Comparison of ENCODE assay signal across 8 mouse cellular contexts in the genomic region with DNA sequence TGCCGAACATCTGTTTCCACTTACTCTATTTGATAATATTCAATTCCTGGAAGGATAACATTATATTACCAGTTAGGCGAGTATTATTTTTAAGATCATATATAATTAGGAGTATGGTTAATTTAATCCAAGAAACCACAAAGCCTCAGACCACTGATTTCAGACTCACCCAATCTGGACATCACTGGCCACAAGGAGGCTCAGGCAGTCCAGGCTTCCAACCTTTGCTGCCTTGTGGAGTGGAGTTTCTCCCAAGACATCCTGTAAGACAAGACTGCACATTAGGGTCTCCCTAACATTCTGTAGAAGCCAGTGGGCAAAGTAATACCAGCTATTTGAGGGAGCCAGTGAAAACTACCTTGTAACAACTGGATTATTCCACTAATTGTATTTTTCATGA. TPM values are rescaled to one million over a fixed set of nuclear protein-coding genes. Genes with fewer than 3 reads are reported as not detected.
DNase-seq lines count a peak whose midpoint lies in the region; ATAC-seq and TF ChIP-seq lines count a peak whose summit lies in the region.
"Had no signal": no experiment of that assay in that cellular context is flagged by ENCODE, and none has a peak within 500 bp of the region (broad histone marks: within the 10 kb centered on the region; RNA-seq: fewer than 3 reads in every experiment).

No protein-coding gene starts in this region.

- no peak for DNase-seq in kidney, adult 2 months
- no peak for DNase-seq in kidney, adult 9 months
- peak; percentile 28 for DNase-seq in 416B (ENCODE audit: low read depth)
- no peak for DNase-seq in G1E (ENCODE audit: low spot score)
- no peak for DNase-seq in urinary bladder, adult 18-20 months (ENCODE audit: low spot score in 2 of 2)
- no peak for DNase-seq in yolk sac, embryonic 10.5 days (ENCODE audit: low spot score)
- DNase-seq: spleen, adult 18-20 months had no signal

- H3K9me3 ChIP-seq in G1E (replicated peaks): no peaks in the 10 kb centered on the region
- H3K9me3 ChIP-seq in limb, embryonic 15.5 days: no peaks in the 10 kb centered on the region

- H3K9ac ChIP-seq in limb, embryonic 15.5 days: no peak overlapping the region

- H3K36me3 ChIP-seq in kidney, adult 2 months (ENCODE audit: control insufficient read depth, insufficient read depth, low read length): peaks cover 5% of the 10 kb centered on the region; the same call in 1 of the 2 replicates
- peaks cover 41% of the 10 kb centered on the region for H3K36me3 ChIP-seq in G1E (replicated peaks)
- peaks cover 27% of the 10 kb centered on the region for H3K36me3 ChIP-seq in limb, embryonic 15.5 days

- TF ChIP-seq CTCF in kidney, adult 2 months (conservative IDR thresholded peaks at IDR 0.05; ENCODE audit: insufficient read depth, insufficient read length, low read depth, low read length): peak; percentile 26; the same call in 1 of the 2 replicates
- TF ChIP-seq CTCF in G1E (IDR thresholded peaks at IDR 0.05; ENCODE audit: low read depth, low read length): no peak

- peaks cover 7% of the 10 kb centered on the region; the same call in 1 of the 2 replicates for H3K4me1 ChIP-seq in kidney, adult 2 months (ENCODE audit: control insufficient read depth, insufficient read depth, low read length)
- peaks cover 40% of the 10 kb centered on the region for H3K4me1 ChIP-seq in G1E (ENCODE audit: insufficient read depth, low read depth, low read length)
- H3K4me1 ChIP-seq in limb, embryonic 15.5 days: peaks cover 8% of the 10 kb centered on the region

- H3K27ac ChIP-seq in kidney, adult 2 months (ENCODE audit: insufficient read depth, low read depth, low read length): no peak overlapping the region
- H3K27ac ChIP-seq in limb, embryonic 15.5 days: no peak overlapping the region

- H3K4me2 ChIP-seq in limb, embryonic 15.5 days: no peak overlapping the region

- no peak for ATAC-seq in G1E (ENCODE audit: extremely low read depth, insufficient number of reproducible peaks, low FRiP score, poor library complexity, severe bottlenecking)
- ATAC-seq in limb, embryonic 15.5 days (ENCODE audit: insufficient number of reproducible peaks, low FRiP score, low TSS enrichment, low read depth): no peak

- WGBS in kidney, adult 2 months: 82% methylated on average over 2 of the region's 2 CpGs
- 68% methylated on average over 2 of the region's 2 CpGs for WGBS in limb, embryonic 15.5 days

- no peaks in the 10 kb centered on the region for H3K27me3 ChIP-seq in kidney, adult 2 months (replicated peaks; ENCODE audit: control insufficient read depth, insufficient read depth, low read length)
- H3K27me3 ChIP-seq in G1E (ENCODE audit: insufficient read depth, low read length): no peaks in the 10 kb centered on the region
- no peaks in the 10 kb centered on the region for H3K27me3 ChIP-seq in limb, embryonic 15.5 days

- TF ChIP-seq POLR2A in kidney, adult 2 months (IDR thresholded peaks at IDR 0.05; ENCODE audit: low read depth, low read length): no peak

- no peak overlapping the region for H3K4me3 ChIP-seq in kidney, adult 2 months (ENCODE audit: insufficient read depth, low read depth, low read length)
- peak overlapping the region; percentile 82 for H3K4me3 ChIP-seq in G1E (ENCODE audit: low read depth, low read length)
- H3K4me3 ChIP-seq in limb, embryonic 15.5 days: 0 out of 2 replicates have a peak overlapping the region, but pooled peaks have one; percentile 8

RNA-seq across cellular contexts. Expression of a gene that starts 0.9 kb away (rescaled TPM):
- 0.17 and 0.18 TPM in 2 replicates for polyA plus RNA-seq in kidney, adult 2 months (2012; rRNA removed)
- total RNA-seq in G1E (2014; fragmentation: Nextera tagmentation) (1.4 TPM in 1 of 2 replicates, not detected in the other), G1E (2017) (0.12 and 0.55 TPM in 2 replicates)
- 0.03 TPM in 1 of 2 replicates, not detected in the other for polyA plus RNA-seq in G1E (2012)
- 0.33 and 0.57 TPM in 2 replicates for polyA plus RNA-seq in limb, embryonic 15.5 days (2015; fragmentation: Nextera tagmentation; extraction: Ambion mirVana)

RNA-seq across cellular contexts. Expression of a gene that starts 7.3 kb away (rescaled TPM):
- polyA plus RNA-seq in kidney, adult 2 months (2012; rRNA removed): 1.5 and 1.8 TPM in 2 replicates
- 39.4 and 49.1 TPM in 2 replicates for total RNA-seq in G1E (2014; fragmentation: Nextera tagmentation)
- total RNA-seq in G1E (2017): 90.4 and 110 TPM in 2 replicates
- polyA plus RNA-seq in G1E (2012): 11.9 and 15.2 TPM in 2 replicates
- 31.2 TPM in 2 replicates for polyA plus RNA-seq in limb, embryonic 15.5 days (2015; fragmentation: Nextera tagmentation; extraction: Ambion mirVana)

RNA-seq across cellular contexts. Expression of a gene that starts 22.9 kb away (rescaled TPM):
- polyA plus RNA-seq in kidney, adult 2 months (2012; rRNA removed): 22.9 and 29.2 TPM in 2 replicates
- total RNA-seq in G1E (2014; fragmentation: Nextera tagmentation) (82.8 and 86.8 TPM in 2 replicates), G1E (2017) (109 and 131 TPM in 2 replicates)
- 2.6 and 3.1 TPM in 2 replicates for polyA plus RNA-seq in G1E (2012)
- polyA plus RNA-seq in limb, embryonic 15.5 days (2015; fragmentation: Nextera tagmentation; extraction: Ambion mirVana): 86.4 and 96.8 TPM in 2 replicates

RNA-seq across cellular contexts. Expression of a gene that starts 23.2 kb away (rescaled TPM):
- 1.2 and 1.3 TPM in 2 replicates for polyA plus RNA-seq in kidney, adult 2 months (2012; rRNA removed)
- total RNA-seq in G1E (2014; fragmentation: Nextera tagmentation) (0.68 and 2.2 TPM in 2 replicates), G1E (2017) (0.76 and 1.6 TPM in 2 replicates)
- 0.01 TPM in 1 of 2 replicates, not detected in the other for polyA plus RNA-seq in G1E (2012)
- polyA plus RNA-seq in limb, embryonic 15.5 days (2015; fragmentation: Nextera tagmentation; extraction: Ambion mirVana): 3.2 and 3.6 TPM in 2 replicates
